Mouse (Mus musculus): ENCODE measurements around the gene Zbtb39. TPM values are rescaled to one million over a fixed set of nuclear protein-coding genes. Genes with fewer than 3 reads are reported as not detected.
"Not testable (repeated sequence)": the region's sequence is repeated elsewhere in the genome, so short reads cannot be mapped to it uniquely, and the experiment has no call there.

Zbtb39 gene
- polyA plus RNA-seq, 1 experiment from 2014 or later = 3.9 TPM

GRCm38 (mm10) chr10:127759181-127760110 is 20.1 kb downstream of the Zbtb39 start, which contains the start of the genes Rdh1 and Rdh16f1:
Gene Rdh1, plus strand, starts transcription at chr10:127759721.
Gene Rdh16f1, plus strand, starts transcription at chr10:127759787.
- H3K27me3 ChIP-seq = no peaks in the 10 kb centered on the region
- 0 out of 2 replicates have a peak within 1 kb of the TSS, but pooled peaks have one; percentile 2 for H3K27ac ChIP-seq
- no peak within 1 kb of the TSS for H3K9ac ChIP-seq
- peaks cover 20% of the 10 kb centered on the region for H3K4me1 ChIP-seq
- H3K4me3 ChIP-seq (replicated peaks) = no peak within 1 kb of the TSS
- H3K4me2 ChIP-seq = no peak within 1 kb of the TSS
- WGBS = 59% methylated on average over 9 of the region's 9 CpGs
- H3K36me3 ChIP-seq = no peaks in the 10 kb centered on the region
- no peak for ATAC-seq (replicated peaks; ENCODE audit: low FRiP score)
- H3K9me3 ChIP-seq (replicated peaks) = no peaks in the 10 kb centered on the region

- not testable (repeated sequence) for ATAC-seq (replicated peaks; ENCODE audit: low FRiP score); H3K4me2 ChIP-seq; H3K9ac ChIP-seq; H3K27me3 ChIP-seq; H3K9me3 ChIP-seq (replicated peaks); H3K4me3 ChIP-seq (replicated peaks); H3K36me3 ChIP-seq
- peaks cover 12% of the 10 kb centered on the region for H3K4me1 ChIP-seq
- 85% methylated on average over 10 of the region's 10 CpGs for WGBS
- peak overlapping the region; percentile 52; the same call in 1 of the 2 replicates for H3K27ac ChIP-seq
Observed at GRCm38 (mm10) chr10:127762926-127763325, 23.6 kb downstream of the Zbtb39 start.

GRCm38 (mm10) chr10:127763914-127764680 is 24.8 kb downstream of the Zbtb39 start:
- H3K27ac ChIP-seq = peak overlapping the region; percentile 82
- H3K36me3 ChIP-seq = no peaks in the 10 kb centered on the region
- ATAC-seq (replicated peaks; ENCODE audit: low FRiP score) = peak; percentile 89
- peak overlapping the region; percentile 25; the same call in 1 of the 2 replicates for H3K4me2 ChIP-seq
- no peak overlapping the region for H3K4me3 ChIP-seq (replicated peaks)
- H3K9ac ChIP-seq = no peak overlapping the region
- WGBS = 63% methylated on average over 12 of the region's 12 CpGs
- no peaks in the 10 kb centered on the region for H3K9me3 ChIP-seq (replicated peaks)
- H3K4me1 ChIP-seq = peaks cover 9% of the 10 kb centered on the region
- no peaks in the 10 kb centered on the region for H3K27me3 ChIP-seq

- no peak; the same call in 1 of the 2 replicates for ATAC-seq (replicated peaks; ENCODE audit: low FRiP score)
- Histone ChIP-seq H3K36me3 (no peaks in the 10 kb centered on the region), H3K27me3 (no peaks in the 10 kb centered on the region), H3K4me2 (no peak overlapping the region), H3K9me3 (replicated peaks) (no peaks in the 10 kb centered on the region), H3K4me1 (peaks cover 9% of the 10 kb centered on the region), H3K27ac (no peak overlapping the region), H3K4me3 (replicated peaks) (no peak overlapping the region), H3K9ac (no peak overlapping the region)
- 63% methylated on average over 1 of the region's 1 CpGs for WGBS
Observed at GRCm38 (mm10) chr10:127766564-127766963, 27.2 kb downstream of the Zbtb39 start.

DNA sequence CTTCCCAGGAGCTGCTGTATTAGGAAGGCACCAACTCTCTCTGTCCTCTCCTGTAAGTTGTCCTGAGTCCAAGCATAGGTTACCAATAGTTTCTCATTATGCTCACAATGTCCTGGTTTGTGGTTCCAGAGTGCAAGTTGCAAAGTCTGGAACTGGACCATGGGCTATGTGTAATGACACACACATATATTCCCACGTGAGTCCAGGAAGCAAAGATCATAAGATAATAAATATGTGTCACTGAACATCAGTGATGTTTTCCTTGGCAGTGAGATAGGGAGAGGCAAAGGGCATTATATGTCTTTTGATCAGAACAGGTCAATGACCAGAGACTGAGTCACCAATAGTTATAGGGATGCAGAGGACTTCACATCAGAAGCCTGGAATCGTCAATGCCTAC is 36.7 kb downstream of the Zbtb39 start, which contains the start of gene Rdh9:
Gene Rdh9, plus strand, starts transcription at position 376 of the 400 bp plus-strand sequence.
- Histone ChIP-seq H3K36me3 (no peaks in the 10 kb centered on the region), H3K27ac (no peak within 1 kb of the TSS), H3K9me3 (replicated peaks) (no peaks in the 10 kb centered on the region), H3K4me2 (no peak within 1 kb of the TSS), H3K4me3 (replicated peaks) (no peak within 1 kb of the TSS), H3K9ac (no peak within 1 kb of the TSS), H3K4me1 (no peaks in the 10 kb centered on the region), H3K27me3 (no peaks in the 10 kb centered on the region)
- ATAC-seq (replicated peaks; ENCODE audit: low FRiP score) = no peak
- WGBS = 67% methylated on average over 2 of the region's 2 CpGs

DNA sequence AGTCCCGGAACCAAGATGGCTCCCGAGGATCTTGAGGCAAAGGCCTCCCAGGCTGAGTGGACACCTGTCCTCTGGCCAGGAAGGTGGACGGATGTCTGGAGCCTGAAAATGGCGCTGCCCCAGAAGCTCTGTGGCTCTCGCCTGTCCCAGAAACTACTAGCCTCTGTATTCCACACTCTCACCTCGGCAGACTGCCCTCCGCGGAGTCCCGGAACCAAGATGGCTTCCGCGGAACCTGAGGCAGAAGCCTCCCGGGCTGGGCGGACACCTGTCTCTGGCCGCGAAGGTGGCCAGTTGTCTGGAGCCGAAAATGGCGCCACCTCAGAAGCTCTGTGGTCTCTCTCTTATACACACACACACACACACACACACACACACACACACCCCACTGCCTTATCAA is 43.0 kb downstream of the Zbtb39 start:
- 96% methylated on average over 17 of the region's 17 CpGs for WGBS
- ATAC-seq (replicated peaks; ENCODE audit: low FRiP score); H3K4me2 ChIP-seq; H3K9ac ChIP-seq; H3K4me3 ChIP-seq (replicated peaks); H3K27me3 ChIP-seq; H3K4me1 ChIP-seq; H3K9me3 ChIP-seq (replicated peaks); H3K27ac ChIP-seq; H3K36me3 ChIP-seq: not testable (repeated sequence)

GRCm38 (mm10) chr10:127785411-127785810 is 46.1 kb downstream of the Zbtb39 start:
- 93% methylated on average over 1 of the region's 1 CpGs for WGBS
- H3K4me2 ChIP-seq; H3K27me3 ChIP-seq; H3K9me3 ChIP-seq (replicated peaks); H3K36me3 ChIP-seq; H3K27ac ChIP-seq; ATAC-seq (replicated peaks; ENCODE audit: low FRiP score); H3K4me1 ChIP-seq; H3K4me3 ChIP-seq (replicated peaks); H3K9ac ChIP-seq: not testable (repeated sequence)

Other genes with a start within 250 kb of the Zbtb39 start
- 2.4 and 4.2 TPM in 2 replicates for gene Stac3, start 237.9 kb upstream of the Zbtb39 start, polyA plus RNA-seq (2015; fragmentation: Nextera tagmentation; extraction: Ambion mirVana)
- gene Ndufa4l2, start 224.6 kb upstream of the Zbtb39 start, polyA plus RNA-seq (2015; fragmentation: Nextera tagmentation; extraction: Ambion mirVana) = 51.2 and 72.2 TPM in 2 replicates
- gene Shmt2, start 217.1 kb upstream of the Zbtb39 start, polyA plus RNA-seq (2015; fragmentation: Nextera tagmentation; extraction: Ambion mirVana) = 99.8 and 111 TPM in 2 replicates
- gene Nxph4, start 205.0 kb upstream of the Zbtb39 start, polyA plus RNA-seq (2015; fragmentation: Nextera tagmentation; extraction: Ambion mirVana) = 1.7 and 3.3 TPM in 2 replicates
- gene Lrp1, start 118.4 kb upstream of the Zbtb39 start, polyA plus RNA-seq (2015; fragmentation: Nextera tagmentation; extraction: Ambion mirVana) = 52.4 and 65.0 TPM in 2 replicates
- gene Stat6, start 96.6 kb upstream of the Zbtb39 start, polyA plus RNA-seq (2015; fragmentation: Nextera tagmentation; extraction: Ambion mirVana) = 26.5 and 27.2 TPM in 2 replicates
- gene Nemp1, start 72.6 kb upstream of the Zbtb39 start, polyA plus RNA-seq (2015; fragmentation: Nextera tagmentation; extraction: Ambion mirVana) = 10.9 TPM in 2 replicates
- gene Nab2, start 71.0 kb upstream of the Zbtb39 start, polyA plus RNA-seq (2015; fragmentation: Nextera tagmentation; extraction: Ambion mirVana) = 27.1 and 30.8 TPM in 2 replicates
- gene Myo1a, start 34.4 kb upstream of the Zbtb39 start, polyA plus RNA-seq (2015; fragmentation: Nextera tagmentation; extraction: Ambion mirVana) = 0.65 and 0.81 TPM in 2 replicates
- gene Tac2, start 15.1 kb upstream of the Zbtb39 start, polyA plus RNA-seq (2015; fragmentation: Nextera tagmentation; extraction: Ambion mirVana) = 2.2 and 2.3 TPM in 2 replicates
- gene Gpr182, start 12.2 kb downstream of the Zbtb39 start, polyA plus RNA-seq (2015; fragmentation: Nextera tagmentation; extraction: Ambion mirVana) = 7.5 and 8.3 TPM in 2 replicates
- 0.12 and 0.14 TPM in 2 replicates for gene Rdh1, start 20.2 kb downstream of the Zbtb39 start, polyA plus RNA-seq (2015; fragmentation: Nextera tagmentation; extraction: Ambion mirVana)
- 0.34 TPM in 1 of 2 replicates, not detected in the other for gene Rdh16f1, start 20.2 kb downstream of the Zbtb39 start, polyA plus RNA-seq (2015; fragmentation: Nextera tagmentation; extraction: Ambion mirVana)
- 0.19 TPM in 1 of 2 replicates, not detected in the other for gene Rdh9, start 36.8 kb downstream of the Zbtb39 start, polyA plus RNA-seq (2015; fragmentation: Nextera tagmentation; extraction: Ambion mirVana)
- 0.36 and 0.45 TPM in 2 replicates for gene Rdh16, start 61.6 kb downstream of the Zbtb39 start, polyA plus RNA-seq (2015; fragmentation: Nextera tagmentation; extraction: Ambion mirVana)
- 2.0 TPM in 2 replicates for gene Rdh19, start 110.4 kb downstream of the Zbtb39 start, polyA plus RNA-seq (2015; fragmentation: Nextera tagmentation; extraction: Ambion mirVana)
- 0.64 and 0.72 TPM in 2 replicates for gene Rdh16f2, start 126.9 kb downstream of the Zbtb39 start, polyA plus RNA-seq (2015; fragmentation: Nextera tagmentation; extraction: Ambion mirVana)
- gene Rdh7, start 149.3 kb downstream of the Zbtb39 start, polyA plus RNA-seq (2015; fragmentation: Nextera tagmentation; extraction: Ambion mirVana) = not detected in 2 replicates
- 0.08 TPM in 1 of 2 replicates, not detected in the other for gene Sdr9c7, start 159.0 kb downstream of the Zbtb39 start, polyA plus RNA-seq (2015; fragmentation: Nextera tagmentation; extraction: Ambion mirVana)